Mouse (Mus musculus): Measurements from ENCODE around the gene Fcho1. TPM values are rescaled to one million over a fixed set of nuclear protein-coding genes. Genes with fewer than 3 reads are reported as not detected.
"Not testable (repeated sequence)": the region's sequence is repeated elsewhere in the genome, so short reads cannot be mapped to it uniquely, and the experiment has no call there.

Gene Fcho1
- polyA plus RNA-seq, 1 experiment from 2014 or later: 4.0 TPM

- 84% methylated on average over 2 of the region's 2 CpGs for WGBS
- H3K4me3 ChIP-seq: no peak overlapping the region
- H3K4me2 ChIP-seq (replicated peaks): no peak overlapping the region
These were observed 13.9 kb downstream of the Fcho1 start for GRCm38 (mm10) chr8:71711574-71711973.

GRCm38 (mm10) chr8:71709800-71710446, 15.6 kb downstream of the Fcho1 start:
- Histone ChIP-seq H3K9ac (no peak overlapping the region), H3K36me3 (no peaks in the 10 kb centered on the region), H3K27ac (no peak overlapping the region), H3K9me3 (no peaks in the 10 kb centered on the region), H3K4me2 (replicated peaks) (peak overlapping the region; percentile 44), H3K4me1 (no peaks in the 10 kb centered on the region), H3K4me3 (peak overlapping the region; percentile 5), H3K27me3 (peaks cover 53% of the 10 kb centered on the region)
- peak; percentile 62 for ATAC-seq (ENCODE audit: low FRiP score, low read depth)
- WGBS: 18% methylated on average over 25 of the region's 25 CpGs

More at GRCm38 (mm10) chr8:71711574-71711973, 13.9 kb downstream of the Fcho1 start:
- no peak for ATAC-seq (ENCODE audit: low FRiP score, low read depth)
- no peak overlapping the region for H3K9ac ChIP-seq
- no peaks in the 10 kb centered on the region for H3K36me3 ChIP-seq
- H3K9me3 ChIP-seq: no peaks in the 10 kb centered on the region
- H3K27ac ChIP-seq: no peak overlapping the region
- peaks cover 43% of the 10 kb centered on the region for H3K27me3 ChIP-seq
- peaks cover 6% of the 10 kb centered on the region; the same call in 1 of the 2 replicates for H3K4me1 ChIP-seq

- Histone ChIP-seq H3K4me3 (peak overlapping the region; percentile 5), H3K9ac (no peak overlapping the region), H3K27me3 (peaks cover 59% of the 10 kb centered on the region), H3K4me1 (no peaks in the 10 kb centered on the region), H3K4me2 (replicated peaks) (peak overlapping the region; percentile 44), H3K36me3 (no peaks in the 10 kb centered on the region), H3K27ac (no peak overlapping the region), H3K9me3 (no peaks in the 10 kb centered on the region)
- 35% methylated on average over 25 of the region's 25 CpGs for WGBS
- ATAC-seq (ENCODE audit: low FRiP score, low read depth): peak; percentile 52
These were observed 16.2 kb downstream of the Fcho1 start for GRCm38 (mm10) chr8:71709134-71709799.

- Histone ChIP-seq H3K4me3 (no peak overlapping the region), H3K27ac (no peak overlapping the region), H3K9ac (no peak overlapping the region), H3K36me3 (no peaks in the 10 kb centered on the region), H3K27me3 (peaks cover 73% of the 10 kb centered on the region), H3K4me1 (no peaks in the 10 kb centered on the region), H3K4me2 (replicated peaks) (no peak overlapping the region), H3K9me3 (no peaks in the 10 kb centered on the region)
- ATAC-seq (ENCODE audit: low FRiP score, low read depth): no peak
- WGBS: 41% methylated on average over 8 of the region's 8 CpGs
These were observed 17.6 kb downstream of the Fcho1 start for GRCm38 (mm10) chr8:71707874-71708273.

GRCm38 (mm10) chr8:71703400-71703799, 22.1 kb downstream of the Fcho1 start:
- not testable (repeated sequence) for H3K27ac ChIP-seq; H3K4me3 ChIP-seq; ATAC-seq (ENCODE audit: low FRiP score, low read depth); H3K4me2 ChIP-seq (replicated peaks); H3K9ac ChIP-seq; H3K36me3 ChIP-seq; H3K9me3 ChIP-seq
- Histone ChIP-seq H3K4me1 (peaks cover 11% of the 10 kb centered on the region), H3K27me3 (peaks cover 93% of the 10 kb centered on the region)

GRCm38 (mm10) chr8:71702923-71703322, 22.6 kb downstream of the Fcho1 start:
- Histone ChIP-seq H3K4me2 (replicated peaks) (no peak overlapping the region), H3K9me3 (no peaks in the 10 kb centered on the region), H3K36me3 (no peaks in the 10 kb centered on the region), H3K4me3 (no peak overlapping the region), H3K4me1 (peaks cover 11% of the 10 kb centered on the region), H3K9ac (no peak overlapping the region), H3K27ac (no peak overlapping the region), H3K27me3 (peaks cover 93% of the 10 kb centered on the region)
- WGBS: 71% methylated on average over 3 of the region's 3 CpGs
- no peak for ATAC-seq (ENCODE audit: low FRiP score, low read depth)

GRCm38 (mm10) chr8:71702087-71702432, 23.5 kb downstream of the Fcho1 start:
- peaks cover 11% of the 10 kb centered on the region for H3K4me1 ChIP-seq
- 30% methylated on average over 4 of the region's 4 CpGs for WGBS
- H3K9me3 ChIP-seq: no peaks in the 10 kb centered on the region
- H3K4me3 ChIP-seq: no peak overlapping the region
- H3K4me2 ChIP-seq (replicated peaks): no peak overlapping the region
- H3K36me3 ChIP-seq: no peaks in the 10 kb centered on the region
- H3K9ac ChIP-seq: no peak overlapping the region
- no peak for ATAC-seq (ENCODE audit: low FRiP score, low read depth)
- H3K27me3 ChIP-seq: peaks cover 93% of the 10 kb centered on the region
- no peak overlapping the region for H3K27ac ChIP-seq

- Histone ChIP-seq H3K4me3 (peak within 1 kb of the TSS; percentile 23), H3K4me2 (replicated peaks) (peak within 1 kb of the TSS; percentile 39), H3K9ac (0 out of 2 replicates have a peak within 1 kb of the TSS, but pooled peaks have one; percentile 26), H3K36me3 (no peaks in the 10 kb centered on the region), H3K4me1 (peaks cover 11% of the 10 kb centered on the region), H3K27ac (no peak within 1 kb of the TSS), H3K27me3 (peaks cover 94% of the 10 kb centered on the region), H3K9me3 (no peaks in the 10 kb centered on the region)
- ATAC-seq (ENCODE audit: low FRiP score, low read depth): no peak
- WGBS: 15% methylated on average over 32 of the region's 34 CpGs
These were observed 24.0 kb downstream of the Fcho1 start, which contains the start of gene B3gnt3 for GRCm38 (mm10) chr8:71701414-71702086. B3gnt3 (minus strand) TSS chr8:71701789.

- no peaks in the 10 kb centered on the region for H3K36me3 ChIP-seq
- H3K4me2 ChIP-seq (replicated peaks): peak overlapping the region; percentile 39
- H3K9me3 ChIP-seq: no peaks in the 10 kb centered on the region
- peaks cover 94% of the 10 kb centered on the region for H3K27me3 ChIP-seq
- H3K27ac ChIP-seq: no peak overlapping the region
- peaks cover 11% of the 10 kb centered on the region for H3K4me1 ChIP-seq
- H3K4me3 ChIP-seq: peak overlapping the region; percentile 23
- ATAC-seq (ENCODE audit: low FRiP score, low read depth): no peak
- 0 out of 2 replicates have a peak overlapping the region, but pooled peaks have one; percentile 26 for H3K9ac ChIP-seq
- WGBS: 3% methylated on average over 29 of the region's 29 CpGs
These were observed 24.8 kb downstream of the Fcho1 start for GRCm38 (mm10) chr8:71700493-71701269.

GRCm38 (mm10) chr8:71695456-71695855, 30.1 kb downstream of the Fcho1 start:
- H3K4me2 ChIP-seq (replicated peaks); H3K9me3 ChIP-seq; ATAC-seq (ENCODE audit: low FRiP score, low read depth); H3K4me3 ChIP-seq; H3K36me3 ChIP-seq; H3K9ac ChIP-seq; H3K27ac ChIP-seq: not testable (repeated sequence)
- WGBS: 64% methylated on average over 12 of the region's 12 CpGs
- Histone ChIP-seq H3K4me1 (peaks cover 16% of the 10 kb centered on the region), H3K27me3 (peaks cover 96% of the 10 kb centered on the region)

GRCm38 (mm10) chr8:71693166-71694041, 32.1 kb downstream of the Fcho1 start:
- Histone ChIP-seq H3K9me3 (no peaks in the 10 kb centered on the region), H3K4me1 (peaks cover 11% of the 10 kb centered on the region), H3K4me3 (peak overlapping the region; percentile 29), H3K9ac (no peak overlapping the region), H3K27me3 (peaks cover 96% of the 10 kb centered on the region), H3K4me2 (replicated peaks) (peak overlapping the region; percentile 50), H3K27ac (no peak overlapping the region), H3K36me3 (no peaks in the 10 kb centered on the region)
- no peak for ATAC-seq (ENCODE audit: low FRiP score, low read depth)
- WGBS: 11% methylated on average over 68 of the region's 68 CpGs
